Mouse (Mus musculus): ENCODE measurements around the gene Otud1. TPM values are rescaled to one million over a fixed set of nuclear protein-coding genes. Genes with fewer than 3 reads are reported as not detected.
A peak's percentile ranks its signal among the peaks of the same experiment; 100 is the strongest.

Otud1 gene
- total RNA-seq, 2 experiments from 2014 or later = 9.8 to 17.0 TPM

GRCm38 (mm10) chr2:19664555-19665475 is 7.3 kb downstream of the Otud1 start:
- intact Hi-C loops (cut with DNase I; ENCODE audit: low total_unique reads) = no loop called here

GRCm38 (mm10) chr2:19665841-19666240 is 8.3 kb downstream of the Otud1 start:
- intact Hi-C loops (cut with DNase I; ENCODE audit: low total_unique reads) = no loop called here
- no peak for DNase-seq

More at GRCm38 (mm10) chr2:19664555-19665475, 7.3 kb downstream of the Otud1 start:
- DNase-seq = no peak

DNA sequence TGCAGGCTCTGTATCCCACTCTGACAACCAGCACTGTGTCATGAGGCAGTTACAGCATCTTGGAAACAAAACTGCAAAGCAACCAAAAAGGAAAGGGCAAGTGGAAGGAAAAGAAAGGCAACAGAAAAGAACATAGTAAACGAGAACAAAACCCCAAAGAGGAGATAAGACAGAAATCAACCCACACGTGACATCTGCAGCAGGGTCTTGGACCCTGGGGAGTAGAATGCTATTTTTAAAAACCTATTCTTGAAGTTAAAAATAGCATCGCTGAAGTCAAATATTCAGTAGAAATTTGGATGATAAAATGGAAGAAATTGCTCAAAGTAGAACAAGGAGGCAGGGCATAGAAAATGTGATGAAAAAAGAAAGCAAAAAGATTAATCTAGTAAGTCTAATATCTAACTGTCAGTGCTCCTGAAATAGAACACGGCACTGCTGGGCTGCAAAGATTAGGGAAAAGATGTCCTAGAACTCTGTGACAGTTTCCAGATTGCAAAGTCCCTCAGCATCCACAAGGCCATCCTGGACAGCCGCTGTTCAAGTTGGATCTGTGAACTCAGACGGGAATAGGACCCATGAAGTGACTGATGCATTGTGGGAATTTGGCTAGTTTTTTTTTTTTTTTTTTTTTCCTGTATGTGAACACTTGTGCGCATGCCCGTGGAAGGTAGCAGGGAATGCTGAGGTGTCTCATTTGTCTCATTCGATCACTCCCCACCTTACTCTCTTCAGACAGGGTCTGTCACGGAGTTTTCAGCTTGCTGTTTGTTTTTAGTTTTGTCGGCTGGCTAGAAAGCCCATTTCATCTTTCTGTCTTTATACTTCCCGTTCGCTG is 13.5 kb downstream of the Otud1 start:
- DNase-seq = no peak
- intact Hi-C loops (cut with DNase I; ENCODE audit: low total_unique reads) = no loop called here

DNA sequence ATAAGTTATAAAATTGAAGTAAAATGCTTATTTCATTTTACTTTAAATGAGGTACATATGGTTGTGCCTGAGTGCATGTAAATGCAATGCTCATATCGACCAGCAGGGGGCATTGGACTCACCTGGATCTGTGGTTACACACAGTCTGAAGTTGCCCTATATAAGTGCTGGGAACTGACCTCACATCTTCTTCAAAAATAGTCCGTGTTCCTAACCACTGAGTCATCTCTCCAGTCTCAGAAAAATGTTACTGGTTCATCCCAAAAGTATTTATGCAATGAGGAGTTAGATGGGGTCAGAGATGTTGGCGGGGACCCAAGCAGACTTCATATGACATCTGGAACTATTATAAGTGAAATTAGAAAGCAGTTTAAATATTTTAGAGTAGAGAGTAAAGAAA is 25.4 kb downstream of the Otud1 start:
- DNase-seq = peak; percentile 25
- intact Hi-C loops (cut with DNase I; ENCODE audit: low total_unique reads) = no loop called here

DNA sequence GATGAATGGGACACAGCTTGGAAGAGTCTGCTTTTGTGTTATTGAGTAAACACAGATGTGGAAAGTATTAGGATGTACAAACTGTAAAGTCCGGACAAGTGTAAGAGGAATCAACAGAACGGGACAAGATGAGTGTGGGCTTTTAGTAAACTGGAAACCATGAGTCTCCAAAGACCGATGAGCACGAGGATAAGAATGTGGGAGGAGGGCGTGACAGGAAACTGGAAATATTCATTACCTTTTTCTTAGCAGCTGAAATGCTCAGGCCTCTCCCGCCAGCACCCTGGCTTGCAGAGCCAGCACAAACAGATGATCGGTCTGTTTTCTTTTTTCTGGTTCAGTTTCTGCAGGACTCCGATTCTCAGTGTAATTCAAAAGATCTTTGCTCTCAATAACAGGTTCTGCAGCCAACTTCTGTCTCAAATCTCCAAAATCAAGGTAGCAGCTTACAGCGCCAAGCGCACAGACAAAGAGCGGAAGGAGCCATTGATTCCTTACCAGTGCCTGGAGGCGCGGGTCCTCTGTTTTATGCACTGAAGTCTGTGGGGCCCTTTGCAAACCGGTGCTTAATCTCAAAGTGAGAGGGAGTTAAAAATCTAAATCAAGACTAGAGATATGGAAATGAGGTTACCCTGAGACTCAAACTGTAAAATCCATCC is 28.1 kb downstream of the Otud1 start:
- intact Hi-C loops (cut with DNase I; ENCODE audit: low total_unique reads) = no loop called here
- DNase-seq = peak; percentile 17

GRCm38 (mm10) chr2:19690094-19690493 is 32.5 kb downstream of the Otud1 start:
- no peak for DNase-seq
- intact Hi-C loops (cut with DNase I; ENCODE audit: low total_unique reads) = no loop called here

DNA sequence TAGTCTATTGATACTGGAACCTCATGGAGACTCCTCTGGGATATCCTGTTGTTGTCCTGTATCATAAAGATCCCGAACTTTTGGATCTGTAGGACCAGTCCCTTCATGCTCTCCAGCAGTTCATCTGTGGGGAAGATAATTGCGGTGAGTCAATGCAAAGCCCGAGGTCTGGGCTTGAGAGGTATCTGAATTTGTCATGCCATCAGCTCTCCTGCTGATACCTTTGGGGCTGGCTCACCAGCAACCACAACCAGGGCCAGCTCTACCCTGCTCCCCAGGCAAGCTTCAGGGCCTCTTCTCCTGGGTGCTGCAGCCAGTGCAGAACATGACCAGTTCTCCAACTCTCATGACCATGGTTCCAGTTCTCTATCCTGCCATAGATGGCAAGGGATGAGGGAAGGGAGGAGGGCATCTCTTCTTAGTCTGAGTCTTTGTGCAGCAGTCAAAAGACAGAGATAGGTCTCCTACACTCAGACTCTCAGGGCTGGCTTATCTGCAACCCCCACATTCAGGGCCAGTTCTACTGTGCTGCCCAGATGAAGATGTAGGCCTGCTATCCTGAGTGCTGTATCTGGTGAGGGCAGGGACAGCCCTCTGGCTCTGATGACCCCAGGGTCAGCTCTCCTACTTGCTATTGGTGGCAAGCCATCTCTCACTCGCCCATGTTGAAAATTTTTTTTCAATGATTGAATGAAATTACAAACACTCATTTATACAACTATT is 42.2 kb downstream of the Otud1 start:
- no peak for DNase-seq
- intact Hi-C loops (cut with DNase I; ENCODE audit: low total_unique reads) = no loop called here

DNA sequence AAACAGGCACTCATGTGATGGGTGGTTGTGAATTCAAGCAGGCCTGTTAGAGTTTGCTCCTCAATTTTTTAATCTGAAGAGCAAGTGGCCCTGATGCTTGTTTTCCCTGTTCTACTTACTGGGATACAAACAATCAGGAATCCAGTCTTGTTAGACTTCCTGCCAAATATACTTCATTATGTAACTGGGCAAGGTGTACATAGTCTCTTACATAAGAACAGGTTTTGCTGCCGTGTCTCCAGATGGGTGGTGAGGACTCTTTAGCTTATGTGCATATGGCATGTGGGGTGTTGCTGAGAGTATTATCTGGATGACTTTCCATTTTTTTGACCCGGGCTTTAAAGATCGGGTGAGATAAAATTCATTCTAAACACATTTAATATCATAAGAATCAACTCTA is 43.8 kb downstream of the Otud1 start:
- no peak for DNase-seq
- intact Hi-C loops (cut with DNase I; ENCODE audit: low total_unique reads) = no loop called here

- DNase-seq = peak; percentile 18
- intact Hi-C loops (cut with DNase I; ENCODE audit: low total_unique reads) = no loop called here
These were observed 45.6 kb downstream of the Otud1 start for GRCm38 (mm10) chr2:19703020-19703613.

GRCm38 (mm10) chr2:19703670-19704069 is 46.1 kb downstream of the Otud1 start:
- DNase-seq = peak; percentile 43
- intact Hi-C loops (cut with DNase I; ENCODE audit: low total_unique reads) = no loop called here

DNA sequence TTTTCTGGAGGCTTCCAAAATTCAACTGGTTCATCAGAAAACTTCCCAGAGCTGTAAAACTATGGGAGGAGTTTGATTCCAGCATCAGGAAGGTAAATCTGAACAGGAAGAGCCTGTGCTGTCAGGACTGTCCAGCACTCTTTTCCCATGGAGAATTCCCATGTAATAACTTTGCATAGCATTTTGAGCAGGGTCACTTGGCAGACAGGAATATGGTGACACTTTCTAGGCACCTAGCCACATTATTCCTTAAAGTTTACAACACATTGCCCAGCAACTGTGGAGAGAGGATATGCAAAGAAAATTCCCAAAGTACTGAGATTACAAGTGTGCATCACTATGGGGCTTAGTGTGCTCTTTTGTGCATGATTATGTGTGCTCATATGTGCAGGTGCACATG is 46.7 kb downstream of the Otud1 start:
- DNase-seq = no peak
- intact Hi-C loops (cut with DNase I; ENCODE audit: low total_unique reads) = no loop called here

DNA sequence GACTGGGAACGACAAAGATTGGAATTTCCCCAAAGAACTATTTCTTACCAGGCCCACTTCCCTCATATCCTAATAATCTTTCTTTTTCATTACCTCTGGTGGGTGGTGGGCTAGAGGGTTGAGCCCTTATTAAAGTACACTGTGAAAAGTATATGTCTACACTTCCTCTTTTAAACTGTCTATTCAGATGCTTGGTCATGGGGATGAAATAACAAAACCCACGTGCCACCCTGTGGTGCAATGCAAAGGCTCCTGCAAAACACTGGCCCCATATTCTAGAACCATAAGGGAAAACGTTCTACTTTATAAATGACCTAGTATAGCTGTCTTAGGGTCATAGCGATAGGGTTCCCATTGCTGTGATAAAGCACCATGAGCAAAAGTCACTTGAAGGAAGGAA is 49.3 kb downstream of the Otud1 start:
- no peak for DNase-seq
- intact Hi-C loops (cut with DNase I; ENCODE audit: low total_unique reads) = no loop called here

Other genes with a start within 250 kb of the Otud1 start
- not detected for gene Ptf1a, start 212.1 kb upstream of the Otud1 start, total RNA-seq (2021)
- not detected for gene 4921504E06Rik, start 103.8 kb upstream of the Otud1 start, total RNA-seq (2021)